Mouse (Mus musculus) heart, embryonic 15.5 days (tissue): ENCODE data around the gene Fez1. TPM values are rescaled to one million over a fixed set of nuclear protein-coding genes. Genes with fewer than 3 reads are reported as not detected.
A peak's percentile ranks its signal among the peaks of the same experiment; 100 is the strongest.

Experiments used
- ATAC-seq: fragments of 200-750 bp; cut with Nextera tagmentation; replicated peaks from 2 replicates; pipeline ENCODE4 v1.8.0; 2017; ENCODE audit warnings: low read depth, moderate TSS enrichment; ENCODE audit not compliant: insufficient number of reproducible peaks, insufficient read depth, low FRiP score
- H3K27ac ChIP-seq: fragments of 300-500 bp; sonication (generic); 2 replicates; pipeline ENCODE4 v1.5.1; 2015; ENCODE audit warnings: mild to moderate bottlenecking, inconsistent platforms
- H3K27me3 ChIP-seq: fragments of 300-500 bp; sonication (generic); 2 replicates; pipeline ENCODE4 v1.6.1; 2015; ENCODE audit warnings: inconsistent platforms
- H3K36me3 ChIP-seq: fragments of 300-500 bp; sonication (generic); 2 replicates; pipeline ENCODE4 v1.6.1; 2015; ENCODE audit warnings: mild to moderate bottlenecking, inconsistent platforms
- H3K4me1 ChIP-seq: fragments of 300-500 bp; sonication (generic); replicated peaks from 2 replicates; pipeline ENCODE4 v1.6.1; 2015; ENCODE audit warnings: inconsistent platforms
- H3K4me2 ChIP-seq: fragments of 300-500 bp; sonication (generic); 2 replicates; pipeline ENCODE4 v1.6.1; 2015; ENCODE audit warnings: inconsistent platforms, mild to moderate bottlenecking, moderate library complexity
- H3K4me3 ChIP-seq: fragments of 300-500 bp; sonication (generic); 2 replicates; pipeline ENCODE4 v1.5.1; 2015; ENCODE audit warnings: mild to moderate bottlenecking, inconsistent platforms
- H3K9ac ChIP-seq: fragments of 300-500 bp; sonication (generic); 2 replicates; pipeline ENCODE4 v1.6.1; 2015; ENCODE audit warnings: mild to moderate bottlenecking, inconsistent platforms
- H3K9me3 ChIP-seq: fragments of 300-500 bp; sonication (generic); replicated peaks from 2 replicates; pipeline ENCODE4 v1.6.1; 2016; ENCODE audit warnings: inconsistent platforms
- WGBS: fragments of 180-500 bp; shearing (Covaris S2); methylation state at CpG from one replicate; pipeline ENCODE4 v1.1.7; 2015; ENCODE audit warnings: mixed read lengths; 5-methylcytosine and 5-hydroxymethylcytosine counted together
- polyA plus RNA-seq: library from polyadenylated mRNA; unstranded; fragments of >200 nt; fragmentation: Nextera tagmentation; extraction: Ambion mirVana; gene quantifications from 2 replicates; pipeline ENCODE4 v1.2.1, GENCODE M21; 2015

The Fez1 gene
- 1.9 and 5.0 TPM in 2 replicates for polyA plus RNA-seq

DNA sequence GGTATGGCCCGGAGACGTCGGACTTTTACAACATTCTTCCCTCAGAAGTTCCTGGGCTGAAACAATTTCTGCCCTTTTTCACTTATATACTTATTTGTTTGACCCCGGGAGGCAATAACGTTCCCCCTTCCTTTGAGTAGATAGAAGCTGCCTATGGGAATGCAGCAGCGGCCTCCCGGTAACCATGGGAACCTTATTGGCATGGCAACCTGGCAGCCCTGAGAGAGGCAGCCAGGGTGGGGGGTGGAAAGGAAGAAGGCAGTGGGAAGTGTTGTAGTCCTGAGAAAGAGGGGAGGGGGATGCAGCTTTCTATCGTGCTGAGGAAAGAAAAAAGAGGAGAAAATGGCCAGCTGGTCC lies at the start of gene Fez1:
Gene Fez1 (plus strand): TSS at position 221 of the 357 bp plus-strand sequence.
- H3K4me1 ChIP-seq: 0 out of 2 replicates have a peak, but pooled peaks cover 6% of the 10 kb centered on the region

DNA sequence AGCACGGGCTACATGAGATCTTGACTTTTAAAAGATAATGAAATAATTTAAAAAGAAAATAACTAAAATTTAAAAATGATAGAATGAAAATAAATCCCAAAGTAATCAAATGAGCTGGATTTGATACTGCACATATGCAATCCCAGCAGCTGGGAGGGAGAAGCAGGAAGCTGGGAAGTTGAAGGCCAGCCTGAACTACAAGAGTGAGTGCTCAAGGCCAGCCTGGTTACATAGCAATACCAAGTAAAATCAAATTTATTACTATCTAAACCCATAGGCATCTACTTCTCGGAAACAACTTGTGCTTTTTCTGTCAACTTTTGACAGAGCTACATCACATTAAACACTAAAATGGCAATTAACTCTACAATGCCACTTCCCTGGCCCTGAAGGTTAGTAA lies 37.7 kb upstream of the Fez1 start:
- Histone ChIP-seq H3K9ac (no peak overlapping the region), H3K27ac (no peak overlapping the region), H3K4me3 (no peak overlapping the region), H3K27me3 (no peaks in the 10 kb centered on the region), H3K36me3 (peaks cover 78% of the 10 kb centered on the region), H3K4me2 (no peak overlapping the region), H3K4me1 (no peaks in the 10 kb centered on the region), H3K9me3 (no peaks in the 10 kb centered on the region)
- ATAC-seq: no peak
- 94% methylated on average over 2 of the region's 2 CpGs for WGBS

More for the DNA sequence above, at the start of gene Fez1:
- Histone ChIP-seq H3K27ac (no peak within 1 kb of the TSS), H3K4me3 (no peak within 1 kb of the TSS), H3K9ac (no peak within 1 kb of the TSS), H3K36me3 (no peaks in the 10 kb centered on the region), H3K27me3 (no peaks in the 10 kb centered on the region), H3K9me3 (no peaks in the 10 kb centered on the region), H3K4me2 (peak within 1 kb of the TSS; percentile 32)
- 8% methylated on average over 8 of the region's 8 CpGs for WGBS
- no peak for ATAC-seq

DNA sequence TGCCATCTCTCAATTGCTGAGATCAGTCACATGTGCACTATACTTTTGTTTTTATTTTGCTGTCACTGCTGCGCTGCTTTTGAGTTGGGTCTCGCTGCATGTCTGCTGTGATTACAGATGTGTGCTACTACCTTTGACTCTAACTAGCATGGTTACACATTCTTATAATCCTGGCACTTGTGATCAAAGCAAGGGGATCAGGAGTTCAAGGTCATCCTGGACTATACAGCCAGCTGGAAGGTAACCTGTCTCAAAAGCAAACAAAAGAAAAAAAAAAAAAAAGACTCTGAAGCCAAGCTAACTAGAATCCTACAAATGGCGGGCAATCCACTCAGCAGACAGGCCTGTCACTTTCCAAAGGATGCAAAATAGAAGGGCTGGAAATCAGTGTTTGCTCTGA lies 29.5 kb upstream of the Fez1 start:
- Histone ChIP-seq H3K9me3 (no peaks in the 10 kb centered on the region), H3K4me3 (no peak overlapping the region), H3K9ac (no peak overlapping the region), H3K27ac (no peak overlapping the region), H3K36me3 (peaks cover 46% of the 10 kb centered on the region), H3K4me1 (peaks cover 16% of the 10 kb centered on the region), H3K4me2 (no peak overlapping the region), H3K27me3 (no peaks in the 10 kb centered on the region)
- WGBS: 83% methylated on average over 3 of the region's 3 CpGs
- ATAC-seq: no peak

DNA sequence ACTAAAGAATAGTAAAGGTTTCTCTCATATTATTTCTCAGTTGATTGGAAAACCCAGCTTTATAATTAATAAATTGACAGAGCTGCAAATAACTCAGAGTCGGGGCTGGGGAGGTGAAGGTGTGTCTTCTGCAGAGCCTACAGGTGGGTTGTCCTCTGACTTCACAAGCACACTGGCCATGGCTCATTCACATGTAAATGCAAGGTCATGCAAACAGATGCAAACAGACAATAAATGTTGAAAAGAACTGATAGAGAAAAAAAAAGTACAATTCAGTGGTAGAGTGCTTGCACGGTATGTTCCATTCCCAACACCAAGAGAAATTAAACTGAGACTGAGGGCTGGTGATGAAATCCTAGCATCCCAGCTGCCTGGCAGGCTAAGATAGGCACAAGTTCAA lies 27.2 kb upstream of the Fez1 start:
- peaks cover 26% of the 10 kb centered on the region for H3K36me3 ChIP-seq
- H3K9ac ChIP-seq: no peak overlapping the region
- H3K4me2 ChIP-seq: no peak overlapping the region
- H3K27me3 ChIP-seq: no peaks in the 10 kb centered on the region
- H3K9me3 ChIP-seq: no peaks in the 10 kb centered on the region
- peaks cover 16% of the 10 kb centered on the region for H3K4me1 ChIP-seq
- ATAC-seq: no peak
- no peak overlapping the region for H3K27ac ChIP-seq
- WGBS: 77% methylated on average over 2 of the region's 2 CpGs
- H3K4me3 ChIP-seq: no peak overlapping the region

DNA sequence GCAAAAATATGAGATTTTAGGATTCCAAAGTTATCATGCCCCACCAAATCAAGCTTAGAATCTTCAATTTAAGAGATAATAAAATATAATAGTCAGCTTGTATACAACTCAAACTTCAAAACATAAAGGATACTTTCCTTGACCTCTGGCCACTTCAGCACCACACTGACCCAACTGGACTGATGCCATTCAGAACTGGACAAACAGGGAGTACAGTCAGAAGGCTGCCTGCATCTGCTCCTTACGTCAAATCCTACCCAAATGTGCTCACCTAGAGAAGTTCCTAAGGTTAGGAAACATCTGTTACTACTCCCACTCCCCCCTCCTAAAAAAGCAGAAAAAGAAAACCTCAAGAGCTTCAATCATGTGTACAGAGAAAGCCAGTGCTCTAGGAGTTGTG lies 26.1 kb upstream of the Fez1 start:
- Histone ChIP-seq H3K27me3 (no peaks in the 10 kb centered on the region), H3K4me1 (peaks cover 16% of the 10 kb centered on the region), H3K9ac (no peak overlapping the region), H3K27ac (no peak overlapping the region), H3K4me2 (peak overlapping the region; percentile 72; the same call in 1 of the 2 replicates), H3K9me3 (no peaks in the 10 kb centered on the region), H3K36me3 (peaks cover 17% of the 10 kb centered on the region), H3K4me3 (no peak overlapping the region; the same call in 1 of the 2 replicates)
- 74% methylated on average over 1 of the region's 1 CpGs for WGBS
- ATAC-seq: no peak

DNA sequence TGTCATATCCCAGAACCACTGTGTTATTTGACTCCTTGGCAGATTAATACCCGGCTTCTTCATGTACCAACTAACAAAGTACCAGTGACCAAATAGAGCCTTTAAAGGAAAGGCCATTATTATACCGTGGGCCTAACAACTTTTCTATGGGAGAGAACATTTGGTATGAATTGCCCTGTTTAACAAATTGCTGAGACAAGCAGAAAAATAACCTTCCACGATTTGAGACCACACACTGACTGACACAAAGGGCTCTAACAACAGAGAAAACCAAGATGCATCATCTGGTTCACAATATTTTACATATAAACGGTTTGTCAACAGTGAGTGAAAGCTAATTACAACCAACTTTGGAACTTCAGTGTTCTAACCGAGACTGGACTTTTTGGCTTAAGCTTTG lies 25.4 kb upstream of the Fez1 start:
- Histone ChIP-seq H3K27me3 (no peaks in the 10 kb centered on the region), H3K4me3 (peak overlapping the region; percentile 93), H3K4me2 (peak overlapping the region; percentile 72), H3K27ac (no peak overlapping the region), H3K4me1 (peaks cover 16% of the 10 kb centered on the region), H3K9me3 (no peaks in the 10 kb centered on the region), H3K36me3 (peaks cover 12% of the 10 kb centered on the region), H3K9ac (peak overlapping the region; percentile 97)
- ATAC-seq: no peak
- WGBS: 19% methylated on average over 5 of the region's 5 CpGs

DNA sequence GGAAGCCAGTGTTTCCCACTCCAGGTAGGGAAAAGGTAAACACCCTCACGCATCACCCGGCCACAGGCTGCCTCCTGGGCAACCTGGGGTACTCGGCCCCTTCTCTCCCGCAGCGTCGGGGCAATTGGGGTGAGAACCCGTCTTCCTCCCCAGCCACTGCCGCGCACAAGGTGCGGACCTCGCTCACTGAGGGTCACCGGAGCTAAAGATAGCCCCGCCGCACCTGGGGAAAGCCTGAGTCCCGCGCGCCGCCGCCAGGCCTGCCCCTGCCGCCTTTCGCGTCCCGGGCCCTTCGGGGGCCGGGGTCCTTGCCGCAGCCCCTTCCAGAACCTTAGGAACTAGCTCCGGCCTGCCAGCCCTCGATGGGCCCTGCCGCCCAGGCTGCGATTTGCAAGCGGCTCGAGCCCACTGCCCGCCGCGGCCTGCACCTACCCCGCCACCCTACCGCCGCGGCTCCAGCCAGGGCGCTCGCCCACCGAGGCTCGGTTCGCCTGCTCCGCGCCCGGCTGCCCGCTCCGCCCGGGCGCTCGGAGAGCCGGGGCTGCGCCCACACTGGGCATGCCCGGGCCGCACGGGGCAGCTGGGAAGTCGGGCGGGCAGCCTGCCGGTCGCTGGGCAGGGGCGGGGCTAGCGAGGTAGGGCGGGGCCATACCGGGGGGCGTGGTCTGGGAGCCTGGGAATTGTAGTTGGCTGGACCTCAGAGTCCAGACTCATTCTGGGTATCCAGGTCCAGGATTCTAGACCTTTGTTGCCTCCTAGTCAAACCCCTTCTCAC lies 24.7 kb upstream of the Fez1 start, which contains the start of gene Ei24:
Gene Ei24 (minus strand): TSS at position 613 of the 775 bp plus-strand sequence.
- H3K4me1 ChIP-seq: peaks cover 16% of the 10 kb centered on the region
- peak within 1 kb of the TSS; percentile 72 for H3K4me2 ChIP-seq
- H3K27ac ChIP-seq: peak within 1 kb of the TSS; percentile 70
- no peaks in the 10 kb centered on the region for H3K9me3 ChIP-seq
- H3K4me3 ChIP-seq: peak within 1 kb of the TSS; percentile 93
- H3K36me3 ChIP-seq: peaks cover 4% of the 10 kb centered on the region; the same call in 1 of the 2 replicates
- no peaks in the 10 kb centered on the region for H3K27me3 ChIP-seq
- H3K9ac ChIP-seq: peak within 1 kb of the TSS; percentile 97
- ATAC-seq: peak; percentile 98
- WGBS: under 1% methylated on average over 66 of the region's 66 CpGs

DNA sequence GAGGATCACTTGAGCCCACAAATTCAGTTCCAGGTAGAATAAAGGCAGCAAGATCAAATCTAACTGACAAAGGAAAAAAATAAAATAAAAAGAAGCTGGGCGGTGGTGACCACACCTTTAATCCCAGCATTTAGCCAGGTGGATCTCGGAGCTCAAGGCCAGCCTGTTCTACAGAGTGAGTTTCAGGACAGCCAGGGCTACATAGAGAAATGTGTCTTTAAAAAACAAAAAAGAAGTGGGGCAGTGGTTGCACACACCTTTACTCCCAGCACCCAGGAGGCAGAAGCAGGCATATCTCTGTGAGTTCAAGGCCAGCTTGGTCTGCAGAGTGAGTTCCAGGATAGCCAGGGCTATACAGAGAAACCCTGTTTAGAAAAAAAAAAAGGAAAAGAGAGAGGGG lies 19.7 kb upstream of the Fez1 start:
- Histone ChIP-seq H3K27ac (no peak overlapping the region), H3K36me3 (no peaks in the 10 kb centered on the region), H3K4me2 (no peak overlapping the region), H3K9ac (no peak overlapping the region), H3K9me3 (no peaks in the 10 kb centered on the region), H3K27me3 (no peaks in the 10 kb centered on the region), H3K4me1 (no peaks in the 10 kb centered on the region), H3K4me3 (no peak overlapping the region)
- ATAC-seq: no peak
- WGBS: 64% methylated on average over 2 of the region's 2 CpGs

DNA sequence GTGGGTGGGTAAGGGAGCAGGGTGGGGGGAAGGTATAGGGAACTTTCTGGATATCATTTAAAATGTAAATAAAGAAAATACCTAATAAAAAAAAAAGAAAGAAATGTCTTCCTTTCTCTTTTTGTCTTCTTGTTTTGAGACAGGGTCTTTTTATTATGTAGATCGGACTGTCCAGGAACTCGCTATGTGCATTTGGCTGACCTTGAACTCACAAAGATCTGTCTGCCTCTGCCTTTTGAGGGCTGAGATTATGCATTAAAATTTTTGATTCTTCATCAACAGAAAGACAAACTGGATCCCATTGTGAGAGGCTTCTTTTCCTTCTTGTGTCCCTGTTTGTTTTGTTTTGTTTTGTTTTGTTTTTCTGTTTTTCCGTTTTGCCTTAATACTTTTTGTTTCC lies 18.7 kb upstream of the Fez1 start:
- no peak for ATAC-seq
- Histone ChIP-seq H3K36me3 (no peaks in the 10 kb centered on the region), H3K9me3 (no peaks in the 10 kb centered on the region), H3K4me3 (no peak overlapping the region), H3K4me1 (no peaks in the 10 kb centered on the region), H3K4me2 (no peak overlapping the region), H3K9ac (no peak overlapping the region), H3K27me3 (no peaks in the 10 kb centered on the region), H3K27ac (no peak overlapping the region)
- 73% methylated on average over 3 of the region's 3 CpGs for WGBS

DNA sequence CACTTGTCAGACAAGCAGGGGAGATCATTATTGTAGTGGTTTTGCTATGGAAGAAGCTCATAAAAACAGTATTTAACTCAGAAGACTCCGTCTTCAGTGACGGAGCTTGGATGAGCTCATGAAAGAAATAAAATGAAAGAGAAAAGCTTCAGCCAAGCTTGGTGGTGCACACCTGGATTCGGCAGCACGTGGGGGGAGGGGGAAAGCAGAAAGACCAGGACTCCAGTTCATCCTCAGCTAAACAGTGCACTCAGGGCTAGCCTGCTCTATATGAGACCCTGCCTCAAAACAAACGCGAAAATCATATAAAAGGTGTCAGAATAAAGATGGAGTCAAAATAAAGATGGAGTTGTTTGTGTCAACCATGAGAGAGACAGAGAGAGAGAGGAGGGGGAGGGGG lies 18.3 kb upstream of the Fez1 start:
- ATAC-seq: no peak
- Histone ChIP-seq H3K27ac (no peak overlapping the region), H3K9ac (no peak overlapping the region), H3K4me2 (no peak overlapping the region), H3K4me1 (no peaks in the 10 kb centered on the region), H3K9me3 (no peaks in the 10 kb centered on the region), H3K27me3 (no peaks in the 10 kb centered on the region), H3K36me3 (no peaks in the 10 kb centered on the region), H3K4me3 (no peak overlapping the region)
- WGBS: 66% methylated on average over 6 of the region's 6 CpGs

DNA sequence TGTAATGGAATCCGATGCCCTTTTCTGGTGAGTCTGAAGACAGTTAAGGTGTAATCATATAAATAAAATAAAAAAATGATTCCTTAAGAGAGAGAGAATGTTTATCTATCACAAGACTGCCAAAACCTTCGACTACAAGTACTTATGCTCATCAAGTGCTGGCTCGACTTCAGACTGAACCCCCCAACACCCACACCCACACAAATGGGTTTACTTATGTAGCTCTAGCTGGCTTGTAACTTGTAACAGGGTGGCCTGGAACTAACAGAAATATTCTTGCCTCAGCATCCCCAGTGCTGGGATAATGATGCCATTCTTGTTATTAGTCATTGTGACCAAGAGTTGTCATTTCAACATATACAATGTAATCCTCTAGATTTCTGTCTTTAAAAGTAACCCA lies 17.7 kb upstream of the Fez1 start:
- H3K27ac ChIP-seq: no peak overlapping the region
- no peaks in the 10 kb centered on the region for H3K36me3 ChIP-seq
- H3K4me3 ChIP-seq: no peak overlapping the region
- 77% methylated on average over 3 of the region's 3 CpGs for WGBS
- H3K4me1 ChIP-seq: no peaks in the 10 kb centered on the region
- H3K9ac ChIP-seq: no peak overlapping the region
- no peak overlapping the region for H3K4me2 ChIP-seq
- no peaks in the 10 kb centered on the region for H3K9me3 ChIP-seq
- no peak for ATAC-seq
- no peaks in the 10 kb centered on the region for H3K27me3 ChIP-seq
